Mouse (Mus musculus): Measurements from ENCODE around the gene Fbxo28.

GRCm38 (mm10) chr1:182349557-182349956 is 8.1 kb upstream of the Fbxo28 start:
- TF ChIP-seq CTCF (IDR thresholded peaks at IDR 0.05; ENCODE audit: borderline replicate concordance, extremely low read depth, insufficient read depth, insufficient read length) (no peak), POLR2A (IDR thresholded peaks at IDR 0.05; ENCODE audit: borderline replicate concordance, extremely low read depth, insufficient read depth, insufficient read length, poor library complexity, severe bottlenecking) (no peak)

All from brain, embryonic 14.5 days (tissue).